Mouse (Mus musculus): ENCODE measurements at regions not wholly inside any gene's neighbourhood (a gene's known extent, or its start where the extent isn't known, plus 50 kb on each side); places are given as distances from the start of the nearest gene placed in this dataset.

DNA sequence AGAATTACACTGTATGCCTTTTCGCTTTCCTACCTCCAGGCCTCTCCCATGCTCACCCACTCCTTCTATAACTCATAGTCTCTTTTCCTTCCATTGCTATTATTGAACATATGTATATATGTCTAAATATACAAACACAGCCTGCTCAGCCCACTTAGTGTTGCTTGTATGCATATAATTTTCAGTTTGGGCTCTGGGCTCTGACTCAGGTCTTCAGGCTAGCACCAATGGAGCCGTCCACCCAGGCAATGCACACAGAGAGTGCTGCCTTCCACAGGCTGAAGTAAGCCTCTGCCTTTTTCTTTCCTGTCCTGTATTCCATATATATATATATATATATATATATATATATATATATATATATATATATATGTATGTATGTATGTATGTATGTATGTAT, 162.8 kb upstream of the Bmp4 start:
- no peaks in the 10 kb centered on the region; the same call in 1 of the 2 replicates for H3K4me1 ChIP-seq
- no peak overlapping the region for H3K27ac ChIP-seq
- H3K9me3 ChIP-seq = no peaks in the 10 kb centered on the region
- no peak overlapping the region for H3K4me2 ChIP-seq
- ATAC-seq (ENCODE audit: insufficient number of reproducible peaks, low FRiP score, low TSS enrichment, low read depth) = no peak
- H3K36me3 ChIP-seq = no peaks in the 10 kb centered on the region
- no peaks in the 10 kb centered on the region for H3K27me3 ChIP-seq
- no peak overlapping the region for H3K4me3 ChIP-seq
- H3K9ac ChIP-seq = no peak overlapping the region
- WGBS = 97% methylated on average over 2 of the region's 2 CpGs

DNA sequence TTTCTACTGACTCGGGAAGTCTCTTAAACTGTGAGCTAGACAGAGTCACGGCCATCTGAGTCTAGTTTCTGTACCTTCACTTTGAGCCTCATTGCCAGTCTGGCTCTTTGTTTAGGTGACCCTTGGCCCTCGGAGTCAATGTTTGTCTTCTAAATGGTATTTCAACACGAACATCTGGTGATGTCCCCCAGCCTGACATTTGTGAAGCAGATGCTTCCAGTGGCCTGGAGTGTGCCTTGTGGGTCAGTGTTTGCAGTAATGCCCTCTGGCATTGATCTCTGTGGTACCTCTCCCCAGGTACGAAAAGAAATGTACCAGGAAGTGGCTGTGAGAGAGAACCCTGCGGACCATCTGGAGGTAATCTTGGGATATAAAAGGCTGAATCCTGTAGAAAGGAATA, 155.7 kb upstream of the Bmp4 start:
- H3K4me1 ChIP-seq = no peaks in the 10 kb centered on the region
- H3K4me2 ChIP-seq = no peak overlapping the region
- no peak overlapping the region for H3K9ac ChIP-seq
- H3K36me3 ChIP-seq = no peaks in the 10 kb centered on the region
- H3K9me3 ChIP-seq = no peaks in the 10 kb centered on the region
- no peak overlapping the region for H3K4me3 ChIP-seq
- 51% methylated on average over 6 of the region's 6 CpGs for WGBS
- no peaks in the 10 kb centered on the region for H3K27me3 ChIP-seq
- no peak overlapping the region for H3K27ac ChIP-seq
- ATAC-seq (ENCODE audit: insufficient number of reproducible peaks, low FRiP score, low TSS enrichment, low read depth) = no peak

DNA sequence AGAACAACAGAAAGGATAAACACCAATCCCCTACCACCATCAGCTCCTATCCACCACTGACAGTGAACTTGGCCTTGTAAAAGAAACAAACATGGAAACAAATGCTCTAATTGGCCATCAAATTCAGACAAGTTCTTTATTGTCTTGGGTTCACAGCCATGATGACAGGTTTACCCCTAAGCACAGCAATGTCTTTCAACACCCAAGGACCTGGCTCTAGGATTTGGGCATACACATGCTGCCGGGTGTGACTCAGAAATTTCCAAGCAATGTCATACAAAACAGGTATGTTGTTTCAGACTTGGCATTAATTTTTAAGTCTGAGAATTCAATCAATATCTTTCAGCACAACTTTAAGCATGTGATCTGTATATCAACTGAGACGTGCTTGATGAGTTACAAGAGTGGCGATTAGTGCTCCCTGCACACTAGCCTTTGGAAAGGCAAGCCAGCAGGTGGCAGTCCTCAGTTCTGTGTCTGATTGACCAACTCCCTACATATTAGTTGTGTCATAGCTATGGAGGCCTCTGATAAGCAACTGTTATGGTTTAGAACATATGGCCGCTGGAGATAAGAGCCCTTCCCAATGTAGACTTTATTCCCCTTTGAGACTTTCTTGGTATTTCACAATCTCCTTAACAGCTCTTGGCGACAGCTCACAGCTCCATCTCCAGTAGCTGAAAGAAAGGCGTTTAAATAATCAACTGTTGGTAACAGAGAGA, 149.2 kb upstream of the Bmp4 start:
- H3K4me3 ChIP-seq = no peak overlapping the region
- H3K9ac ChIP-seq = no peak overlapping the region
- no peak overlapping the region for H3K4me2 ChIP-seq
- no peaks in the 10 kb centered on the region for H3K4me1 ChIP-seq
- 89% methylated on average over 6 of the region's 6 CpGs for WGBS
- H3K36me3 ChIP-seq = no peaks in the 10 kb centered on the region
- H3K27me3 ChIP-seq = no peaks in the 10 kb centered on the region
- H3K27ac ChIP-seq = no peak overlapping the region
- no peaks in the 10 kb centered on the region for H3K9me3 ChIP-seq
- no peak for ATAC-seq (ENCODE audit: insufficient number of reproducible peaks, low FRiP score, low TSS enrichment, low read depth)

DNA sequence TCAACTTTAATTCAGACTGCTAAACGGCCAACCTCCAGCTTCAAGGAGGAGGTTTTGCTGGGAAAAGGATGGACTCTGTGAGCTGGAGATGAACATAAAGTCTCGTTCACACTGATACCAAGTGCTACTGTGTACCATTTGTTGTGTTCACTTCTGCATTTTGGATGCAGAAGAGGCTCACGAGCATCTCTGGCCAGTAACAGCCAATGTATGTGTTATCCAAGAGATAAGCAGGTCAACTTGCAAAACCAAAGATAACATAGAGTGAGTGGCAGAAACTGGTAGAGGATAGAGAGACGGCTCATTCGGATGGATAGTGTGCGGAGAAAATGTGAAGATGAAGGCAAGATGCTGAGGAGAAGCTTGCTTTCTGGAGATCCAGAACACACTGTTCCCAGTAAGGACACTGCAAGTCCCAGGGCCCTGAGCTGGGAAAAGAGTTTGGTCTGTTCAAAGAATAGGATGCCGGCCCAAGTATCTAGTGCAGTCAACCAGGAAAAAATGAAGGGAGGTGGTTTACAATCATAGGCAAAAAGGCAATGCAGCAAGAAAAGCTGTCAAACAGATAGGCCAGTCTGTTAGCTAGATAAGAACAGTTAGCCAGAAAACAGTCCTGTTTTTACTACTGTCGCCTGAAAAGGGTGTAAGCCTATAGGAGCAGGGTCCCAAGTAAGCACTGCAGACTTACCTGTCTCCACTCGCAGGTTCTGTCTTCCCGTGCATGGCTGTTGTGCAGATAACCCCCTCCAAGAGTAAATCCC, 145.7 kb upstream of the Bmp4 start:
- Histone ChIP-seq H3K9ac (no peak overlapping the region), H3K9me3 (no peaks in the 10 kb centered on the region), H3K4me2 (no peak overlapping the region), H3K27me3 (no peaks in the 10 kb centered on the region), H3K4me1 (no peaks in the 10 kb centered on the region), H3K4me3 (no peak overlapping the region), H3K36me3 (no peaks in the 10 kb centered on the region), H3K27ac (no peak overlapping the region)
- 81% methylated on average over 10 of the region's 10 CpGs for WGBS
- ATAC-seq (ENCODE audit: insufficient number of reproducible peaks, low FRiP score, low TSS enrichment, low read depth) = no peak

GRCm38 (mm10) chr14:46532697-46533096, 142.2 kb upstream of the Bmp4 start:
- Histone ChIP-seq H3K4me1 (no peaks in the 10 kb centered on the region), H3K9ac (no peak overlapping the region), H3K4me2 (no peak overlapping the region), H3K9me3 (no peaks in the 10 kb centered on the region), H3K4me3 (no peak overlapping the region), H3K27ac (no peak overlapping the region), H3K36me3 (no peaks in the 10 kb centered on the region), H3K27me3 (no peaks in the 10 kb centered on the region)
- no peak for ATAC-seq (ENCODE audit: insufficient number of reproducible peaks, low FRiP score, low TSS enrichment, low read depth)
- 69% methylated on average over 1 of the region's 1 CpGs for WGBS

- Histone ChIP-seq H3K4me1 (no peaks in the 10 kb centered on the region), H3K36me3 (no peaks in the 10 kb centered on the region), H3K9me3 (no peaks in the 10 kb centered on the region), H3K4me2 (no peak overlapping the region), H3K9ac (no peak overlapping the region), H3K27ac (no peak overlapping the region), H3K4me3 (no peak overlapping the region), H3K27me3 (no peaks in the 10 kb centered on the region)
- 74% methylated on average over 6 of the region's 6 CpGs for WGBS
- no peak for ATAC-seq (ENCODE audit: insufficient number of reproducible peaks, low FRiP score, low TSS enrichment, low read depth)
Observed at GRCm38 (mm10) chr14:46530452-46530851, 140.0 kb upstream of the Bmp4 start.

DNA sequence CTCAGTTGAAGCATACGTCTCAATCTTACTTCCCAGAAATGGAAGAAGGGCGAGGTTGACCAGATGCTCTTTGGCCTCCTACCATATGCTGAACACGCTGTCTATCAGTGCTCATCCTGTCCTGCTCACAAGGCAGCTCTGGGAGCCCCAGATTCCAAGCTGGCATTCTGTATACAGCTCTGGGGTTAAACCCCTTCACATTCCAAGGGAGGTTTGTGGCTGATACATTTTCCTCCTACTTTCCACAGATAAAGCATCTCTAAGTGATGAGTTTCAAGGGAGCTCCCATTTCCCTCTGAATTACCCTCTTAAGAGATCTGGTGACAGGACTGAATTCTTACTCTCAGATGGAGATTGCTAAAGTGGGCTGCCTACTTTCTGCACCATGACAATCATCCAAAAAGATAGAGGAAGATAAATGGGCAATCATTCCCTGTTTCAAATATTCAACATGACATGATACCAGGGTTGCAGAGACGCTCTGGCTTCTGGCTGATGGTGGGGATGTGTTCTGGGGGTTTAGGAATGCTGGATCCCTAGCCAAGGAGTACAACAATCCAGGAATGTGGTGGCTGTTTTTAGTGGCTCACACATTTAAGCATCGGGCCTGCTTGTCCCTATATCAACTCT, 138.7 kb upstream of the Bmp4 start:
- WGBS = 73% methylated on average over 5 of the region's 5 CpGs
- Histone ChIP-seq H3K4me2 (no peak overlapping the region), H3K27ac (no peak overlapping the region), H3K9ac (no peak overlapping the region), H3K9me3 (no peaks in the 10 kb centered on the region), H3K36me3 (no peaks in the 10 kb centered on the region), H3K4me1 (no peaks in the 10 kb centered on the region), H3K4me3 (no peak overlapping the region), H3K27me3 (no peaks in the 10 kb centered on the region)
- no peak for ATAC-seq (ENCODE audit: insufficient number of reproducible peaks, low FRiP score, low TSS enrichment, low read depth)

DNA sequence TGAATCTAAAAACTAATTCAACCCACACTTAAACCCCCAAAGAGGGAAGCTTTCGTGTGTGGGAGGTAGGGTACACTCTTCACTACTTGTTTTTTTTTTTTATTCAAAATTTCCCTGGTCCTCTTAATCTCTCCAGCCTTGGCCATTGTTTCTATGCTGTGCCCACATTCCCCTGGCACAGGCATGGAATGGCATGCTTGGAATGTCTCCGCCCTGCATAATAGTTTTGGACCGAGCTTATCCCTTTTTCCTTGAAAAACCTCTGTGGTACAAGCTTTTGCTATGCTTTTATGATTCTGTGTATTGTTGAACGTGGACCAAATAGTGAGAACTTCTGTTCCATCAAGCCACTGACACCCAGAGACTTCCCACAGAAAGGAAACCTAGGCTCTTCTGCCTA, 126.8 kb upstream of the Bmp4 start:
- Histone ChIP-seq H3K4me1 (no peaks in the 10 kb centered on the region), H3K9ac (no peak overlapping the region), H3K9me3 (no peaks in the 10 kb centered on the region), H3K27me3 (no peaks in the 10 kb centered on the region), H3K4me3 (no peak overlapping the region), H3K4me2 (no peak overlapping the region), H3K27ac (no peak overlapping the region), H3K36me3 (no peaks in the 10 kb centered on the region)
- ATAC-seq (ENCODE audit: insufficient number of reproducible peaks, low FRiP score, low TSS enrichment, low read depth) = no peak
- 68% methylated on average over 4 of the region's 4 CpGs for WGBS

DNA sequence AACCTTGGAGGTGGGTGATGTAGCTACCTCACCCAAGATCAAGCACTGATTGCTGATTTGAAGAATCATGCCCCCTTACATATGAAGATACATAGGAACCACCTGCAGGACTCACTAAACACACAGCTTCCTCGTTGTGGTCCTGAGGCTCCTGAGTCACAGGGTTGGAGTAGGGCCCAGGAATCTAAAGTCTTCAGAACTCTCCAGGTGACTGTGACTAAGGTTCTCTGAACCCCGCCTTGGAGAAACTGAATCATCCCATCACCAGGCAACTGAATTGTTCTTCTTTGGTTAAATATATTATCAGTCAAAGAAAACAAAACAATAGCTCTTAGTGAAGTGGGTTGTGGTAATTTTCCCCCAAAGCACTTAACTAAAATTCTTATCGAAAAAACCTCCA, 125.8 kb upstream of the Bmp4 start:
- no peaks in the 10 kb centered on the region for H3K9me3 ChIP-seq
- 83% methylated on average over 3 of the region's 3 CpGs for WGBS
- no peak for ATAC-seq (ENCODE audit: insufficient number of reproducible peaks, low FRiP score, low TSS enrichment, low read depth)

GRCm38 (mm10) chr14:46514262-46514932, 123.9 kb upstream of the Bmp4 start:
- H3K9ac ChIP-seq = no peak overlapping the region
- H3K36me3 ChIP-seq = no peaks in the 10 kb centered on the region
- no peaks in the 10 kb centered on the region for H3K9me3 ChIP-seq
- ATAC-seq (ENCODE audit: insufficient number of reproducible peaks, low FRiP score, low TSS enrichment, low read depth) = no peak
- H3K27ac ChIP-seq = no peak overlapping the region
- H3K27me3 ChIP-seq = no peaks in the 10 kb centered on the region
- no peak overlapping the region for H3K4me2 ChIP-seq
- H3K4me3 ChIP-seq = no peak overlapping the region
- 60% methylated on average over 4 of the region's 4 CpGs for WGBS
- H3K4me1 ChIP-seq = no peaks in the 10 kb centered on the region

More for the DNA sequence above, 125.8 kb upstream of the Bmp4 start:
- Histone ChIP-seq H3K36me3 (no peaks in the 10 kb centered on the region), H3K4me2 (no peak overlapping the region), H3K27me3 (no peaks in the 10 kb centered on the region), H3K9ac (no peak overlapping the region), H3K4me1 (no peaks in the 10 kb centered on the region), H3K4me3 (no peak overlapping the region), H3K27ac (no peak overlapping the region)

- Histone ChIP-seq H3K9ac (no peak overlapping the region), H3K4me3 (no peak overlapping the region), H3K9me3 (no peaks in the 10 kb centered on the region), H3K4me2 (no peak overlapping the region), H3K36me3 (no peaks in the 10 kb centered on the region), H3K4me1 (no peaks in the 10 kb centered on the region), H3K27me3 (no peaks in the 10 kb centered on the region), H3K27ac (no peak overlapping the region)
- ATAC-seq (ENCODE audit: insufficient number of reproducible peaks, low FRiP score, low TSS enrichment, low read depth) = no peak
- 98% methylated on average over 1 of the region's 1 CpGs for WGBS
Observed at GRCm38 (mm10) chr14:46512118-46512517, 121.6 kb upstream of the Bmp4 start.

DNA sequence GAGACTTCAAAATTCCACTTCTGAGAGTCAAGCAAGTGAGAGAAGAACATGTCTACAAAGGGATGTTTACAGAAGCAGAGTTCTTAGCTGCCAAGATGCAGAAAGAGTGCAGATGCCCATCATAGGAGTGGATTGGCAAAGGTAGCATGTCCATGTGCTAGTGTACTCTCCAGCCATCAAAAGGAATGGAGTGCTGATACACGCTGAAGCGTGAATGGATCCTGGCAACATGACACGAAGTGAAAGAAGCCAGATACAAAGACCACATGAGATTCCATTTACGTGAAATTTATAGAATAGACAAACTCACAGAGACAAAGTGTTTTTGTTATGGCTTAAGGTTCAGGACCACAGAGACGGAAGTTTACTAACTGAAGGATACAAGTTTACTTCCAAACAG, 118.4 kb upstream of the Bmp4 start:
- no peak overlapping the region for H3K9ac ChIP-seq
- H3K9me3 ChIP-seq = no peaks in the 10 kb centered on the region
- H3K4me3 ChIP-seq = no peak overlapping the region
- no peak overlapping the region for H3K27ac ChIP-seq
- WGBS = 73% methylated on average over 5 of the region's 5 CpGs
- no peak for ATAC-seq (ENCODE audit: insufficient number of reproducible peaks, low FRiP score, low TSS enrichment, low read depth)
- no peaks in the 10 kb centered on the region for H3K36me3 ChIP-seq
- no peaks in the 10 kb centered on the region for H3K27me3 ChIP-seq
- no peaks in the 10 kb centered on the region for H3K4me1 ChIP-seq
- H3K4me2 ChIP-seq = no peak overlapping the region
